Mouse (Mus musculus): ENCODE results near the gene Pramef12.
"Not testable (repeated sequence)": the region's sequence is repeated elsewhere in the genome, so short reads cannot be mapped to it uniquely, and the experiment has no call there.

Gene Pramef12

GRCm38 (mm10) chr4:144408290-144408689 lies at the start of gene Pramef12:
Pramef12 (minus strand) TSS chr4:144408464.
- no peak for DNase-seq

- no peak for DNase-seq
Observed at GRCm38 (mm10) chr4:144453217-144453616, 45.0 kb upstream of the Pramef12 start, which contains the start of gene Gm9944. Gm9944 (minus strand) TSS chr4:144453317.

- DNase-seq: no peak
Observed at GRCm38 (mm10) chr4:144448546-144448945, 40.3 kb upstream of the Pramef12 start.

- DNase-seq: no peak
Observed at GRCm38 (mm10) chr4:144441582-144441981, 33.3 kb upstream of the Pramef12 start.

GRCm38 (mm10) chr4:144441095-144441494 lies 32.8 kb upstream of the Pramef12 start:
- no peak for DNase-seq

GRCm38 (mm10) chr4:144438672-144439071 lies 30.4 kb upstream of the Pramef12 start, which contains the start of gene 1700012P22Rik:
1700012P22Rik (minus strand) TSS chr4:144438772.
- DNase-seq: no peak

- no peak for DNase-seq
Observed at GRCm38 (mm10) chr4:144433216-144433615, 25.0 kb upstream of the Pramef12 start.

- no peak for DNase-seq
Observed at GRCm38 (mm10) chr4:144430723-144431122, 22.5 kb upstream of the Pramef12 start.

- DNase-seq: peak; percentile 65
Observed at GRCm38 (mm10) chr4:144428868-144429267, 20.6 kb upstream of the Pramef12 start.

- DNase-seq: no peak
Observed at GRCm38 (mm10) chr4:144424590-144424989, 16.3 kb upstream of the Pramef12 start.

- peak; percentile 15 for DNase-seq
Observed at GRCm38 (mm10) chr4:144420644-144421043, 12.4 kb upstream of the Pramef12 start.

- no peak for DNase-seq
Observed at GRCm38 (mm10) chr4:144406261-144406660, 2.0 kb downstream of the Pramef12 start.

- peak; percentile 21 for DNase-seq
Observed at GRCm38 (mm10) chr4:144404456-144405086, 3.7 kb downstream of the Pramef12 start.

- DNase-seq: no peak
Observed at GRCm38 (mm10) chr4:144402712-144403111, 5.6 kb downstream of the Pramef12 start.

- DNase-seq: no peak
Observed at GRCm38 (mm10) chr4:144396316-144396715, 11.9 kb downstream of the Pramef12 start.

- no peak for DNase-seq
Observed at GRCm38 (mm10) chr4:144377911-144378310, 30.4 kb downstream of the Pramef12 start, which contains the start of gene Pramef20. Pramef20 (minus strand) TSS chr4:144377933.

- DNase-seq: not testable (repeated sequence)
Observed at GRCm38 (mm10) chr4:144357642-144358041, 50.6 kb downstream of the Pramef12 start, which contains the start of gene Gm13119. Gm13119 (plus strand) TSS chr4:144357942.
